Mouse (Mus musculus): ENCODE measurements around the gene Ttc30b.
"Not testable (repeated sequence)": the region's sequence is repeated elsewhere in the genome, so short reads cannot be mapped to it uniquely, and the experiment has no call there.

Gene Ttc30b

GRCm38 (mm10) chr2:75937520-75938116, 767 bp downstream of the Ttc30b start:
- not testable (repeated sequence) for DNase-seq

- not testable (repeated sequence) for DNase-seq
Measured at GRCm38 (mm10) chr2:75936685-75937084, 1.7 kb downstream of the Ttc30b start.

GRCm38 (mm10) chr2:75933541-75933940, 4.8 kb downstream of the Ttc30b start:
- DNase-seq = no peak

- no peak for DNase-seq
Measured at GRCm38 (mm10) chr2:75930941-75931340, 7.4 kb downstream of the Ttc30b start.

- DNase-seq = no peak
Measured at GRCm38 (mm10) chr2:75929786-75930444, 8.5 kb downstream of the Ttc30b start.

- no peak for DNase-seq
Measured at GRCm38 (mm10) chr2:75929141-75929540, 9.2 kb downstream of the Ttc30b start.

- no peak for DNase-seq
Measured at GRCm38 (mm10) chr2:75928011-75928410, 10.4 kb downstream of the Ttc30b start.

- DNase-seq = no peak
Measured at GRCm38 (mm10) chr2:75926061-75926460, 12.3 kb downstream of the Ttc30b start.

- no peak for DNase-seq
Measured at GRCm38 (mm10) chr2:75923807-75924340, 14.5 kb downstream of the Ttc30b start.

GRCm38 (mm10) chr2:75915040-75915439, 23.3 kb downstream of the Ttc30b start:
- DNase-seq = no peak

- DNase-seq = no peak
Measured at GRCm38 (mm10) chr2:75907142-75907541, 31.2 kb downstream of the Ttc30b start.

- no peak for DNase-seq
Measured at GRCm38 (mm10) chr2:75901869-75902268, 36.5 kb downstream of the Ttc30b start.

- no peak for DNase-seq
Measured at GRCm38 (mm10) chr2:75900281-75900680, 38.1 kb downstream of the Ttc30b start.

- DNase-seq = no peak
Measured at GRCm38 (mm10) chr2:75895711-75896110, 42.7 kb downstream of the Ttc30b start.

GRCm38 (mm10) chr2:75891981-75892380, 46.4 kb downstream of the Ttc30b start:
- no peak for DNase-seq
